Mouse (Mus musculus) cerebellum, adult 2 months (tissue): ENCODE measurements around the gene Kctd5.

Source experiments
- CTCF ChIP-seq: fragments of 200-500 bp; IDR thresholded peaks from 2 replicates; pipeline ENCODE4 v1.5.1; 2011; ENCODE audit warnings: low read depth, mild to moderate bottlenecking, control low read depth, low read length, moderate library complexity, borderline replicate concordance; ENCODE audit not compliant: insufficient read depth
- POLR2A ChIP-seq: fragments of 200-500 bp; IDR thresholded peaks from 2 replicates; pipeline ENCODE4 v1.6.1; 2011; ENCODE audit warnings: low read length, control low read depth, borderline replicate concordance; ENCODE audit not compliant: insufficient read depth

GRCm38 (mm10) chr17:24045608-24046007 is 27.7 kb downstream of the Kctd5 start:
- TF ChIP-seq POLR2A (no peak), CTCF (no peak)
